Mouse (Mus musculus) liver, adult 2 months (tissue): ENCODE measurements around the gene Col25a1. TPM values are rescaled to one million over a fixed set of nuclear protein-coding genes. Genes with fewer than 3 reads are reported as not detected.

ENCODE experiments used
- DNase-seq: peaks from one replicate; pipeline ENCODE4 v3.0.0-alpha.2; 2011; ENCODE audit warnings: low read depth, low spot score; ENCODE audit errors: extremely low read depth
- H3K27ac ChIP-seq: fragments of 200-500 bp; replicated peaks from 2 replicates; pipeline ENCODE4 v1.5.1; 2012; ENCODE audit warnings: low read depth, mild to moderate bottlenecking, control low read depth, inconsistent platforms, low read length; ENCODE audit not compliant: insufficient read depth
- H3K27me3 ChIP-seq: fragments of 200-500 bp; 2 replicates; pipeline ENCODE4 v1.6.1; 2012; ENCODE audit warnings: mild to moderate bottlenecking, moderate library complexity, low read length, inconsistent platforms; ENCODE audit not compliant: control insufficient read depth, insufficient read depth
- H3K36me3 ChIP-seq: fragments of 200-500 bp; 2 replicates; pipeline ENCODE4 v1.6.1; 2012; ENCODE audit warnings: low read length, inconsistent platforms; ENCODE audit not compliant: control insufficient read depth, insufficient read depth
- H3K4me1 ChIP-seq: fragments of 200-500 bp; 2 replicates; pipeline ENCODE4 v1.6.1; 2011; ENCODE audit warnings: low read length; ENCODE audit not compliant: control insufficient read depth, insufficient read depth
- H3K4me3 ChIP-seq: fragments of 200-500 bp; 2 replicates; pipeline ENCODE4 v1.5.1; 2011; ENCODE audit warnings: low read depth, mild to moderate bottlenecking, control low read depth, low read length, moderate library complexity; ENCODE audit not compliant: insufficient read depth
- H3K79me2 ChIP-seq: fragments of 200-500 bp; 2 replicates; pipeline ENCODE4 v1.6.1; 2012; ENCODE audit warnings: inconsistent platforms, mild to moderate bottlenecking, low read length, moderate library complexity; ENCODE audit not compliant: control insufficient read depth, insufficient read depth
- H3K9ac ChIP-seq: fragments of 200-500 bp; 2 replicates; pipeline ENCODE4 v1.6.1; 2012; ENCODE audit warnings: low read depth, mild to moderate bottlenecking, control low read depth, inconsistent platforms, low read length
- CTCF ChIP-seq: fragments of 200-500 bp; IDR thresholded peaks from 2 replicates; pipeline ENCODE4 v1.5.1; 2011; ENCODE audit warnings: low read depth, low read length, control low read depth
- POLR2A ChIP-seq: fragments of 200-500 bp; IDR thresholded peaks from 2 replicates; pipeline ENCODE4 v1.6.1; 2011; ENCODE audit warnings: low read length, control low read depth; ENCODE audit not compliant: insufficient read depth; ENCODE audit errors: extremely low read depth
- WGBS: fragments of 180-500 bp; shearing (Covaris S2); methylation state at CpG from one replicate; pipeline ENCODE4 v1.1.7; 2018; 5-methylcytosine and 5-hydroxymethylcytosine counted together
- polyA plus RNA-seq: library from polyadenylated mRNA; depleted of rRNA; stranded (reverse); fragments of >200 nt; gene quantifications from 2 replicates; pipeline ENCODE4 v1.2.3, GENCODE M21; 2012
- total RNA-seq: library from RNA; depleted of rRNA; stranded (reverse); fragments of >200 nt; gene quantifications from 2 replicates; pipeline ENCODE4 v1.2.3, GENCODE M21; 2014

Gene Col25a1
- total and polyA plus RNA-seq, 2 experiments: 0.05 to 0.09 TPM

DNA sequence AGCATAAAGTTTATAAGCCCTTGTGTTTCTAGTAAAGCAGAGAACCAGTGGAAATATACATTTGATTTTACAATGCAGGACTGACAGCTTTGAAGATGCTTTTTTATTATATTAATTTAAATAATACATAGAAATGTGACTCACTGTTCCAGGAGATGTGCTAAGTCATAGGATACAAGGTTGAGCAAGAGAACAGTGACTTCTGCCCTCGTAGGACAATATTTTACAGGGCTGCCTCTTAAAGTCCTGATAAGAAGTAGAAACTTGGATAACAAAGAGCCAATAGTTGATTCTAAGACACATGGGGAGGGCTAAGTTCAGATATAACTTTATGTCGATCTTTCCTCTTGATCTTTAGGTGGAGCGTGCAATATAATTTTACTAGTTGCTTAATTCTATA is 124.8 kb downstream of the Col25a1 start:
- Histone ChIP-seq H3K4me1 (no peaks in the 10 kb centered on the region), H3K79me2 (no peaks in the 10 kb centered on the region), H3K27ac (no peak overlapping the region), H3K9ac (no peak overlapping the region), H3K27me3 (no peaks in the 10 kb centered on the region), H3K4me3 (no peak overlapping the region), H3K36me3 (no peaks in the 10 kb centered on the region)
- TF ChIP-seq POLR2A: no peak
- no peak for TF ChIP-seq CTCF
- no peak for DNase-seq
- WGBS: 81% methylated on average over 3 of the region's 3 CpGs

DNA sequence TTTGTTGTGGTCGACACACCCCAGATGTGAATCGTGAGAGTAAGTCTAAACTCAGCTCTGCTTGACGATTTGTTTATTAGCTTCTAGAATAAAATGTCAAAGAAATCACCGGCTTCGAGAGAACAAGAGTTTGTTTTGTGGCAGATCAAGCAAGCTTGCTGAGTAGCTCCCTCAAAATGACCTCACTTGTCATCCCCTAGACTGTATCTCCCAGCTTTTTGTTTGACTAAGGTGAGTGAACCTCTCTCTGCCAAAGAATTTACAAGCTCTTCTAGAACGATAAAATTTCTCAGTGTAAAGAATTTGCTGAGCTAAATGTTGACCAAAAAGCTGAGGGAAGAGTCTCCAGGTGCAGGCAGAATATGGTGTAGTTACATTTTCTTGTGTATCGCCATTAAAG is 125.3 kb downstream of the Col25a1 start:
- H3K4me3 ChIP-seq: no peak overlapping the region
- no peaks in the 10 kb centered on the region for H3K79me2 ChIP-seq
- no peaks in the 10 kb centered on the region for H3K27me3 ChIP-seq
- no peaks in the 10 kb centered on the region for H3K4me1 ChIP-seq
- WGBS: 55% methylated on average over 7 of the region's 7 CpGs
- H3K27ac ChIP-seq: no peak overlapping the region
- TF ChIP-seq CTCF: no peak
- TF ChIP-seq POLR2A: no peak
- no peaks in the 10 kb centered on the region for H3K36me3 ChIP-seq
- no peak for DNase-seq
- H3K9ac ChIP-seq: no peak overlapping the region

DNA sequence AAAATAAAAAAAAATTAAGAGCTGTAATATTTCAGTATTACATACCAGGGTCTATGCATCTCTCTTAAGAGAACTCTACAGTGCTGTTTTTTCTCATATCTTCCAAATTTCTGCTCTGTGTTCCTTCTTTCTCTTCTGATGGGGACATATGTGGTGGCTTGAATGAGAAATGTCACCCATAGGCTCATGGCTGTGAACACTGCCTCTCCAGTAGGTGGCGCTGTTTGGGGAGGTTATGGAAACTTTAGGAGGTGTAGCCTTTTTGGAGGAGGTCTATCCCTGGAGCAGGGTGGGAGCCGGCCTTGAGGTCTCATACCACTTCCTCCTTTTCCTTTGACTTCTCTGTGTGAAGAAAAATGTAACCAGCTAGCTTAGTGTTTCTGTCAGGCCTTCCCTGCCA is 128.4 kb downstream of the Col25a1 start:
- Histone ChIP-seq H3K27me3 (no peaks in the 10 kb centered on the region), H3K27ac (no peak overlapping the region), H3K79me2 (no peaks in the 10 kb centered on the region), H3K36me3 (no peaks in the 10 kb centered on the region), H3K4me3 (no peak overlapping the region), H3K9ac (no peak overlapping the region), H3K4me1 (no peaks in the 10 kb centered on the region)
- TF ChIP-seq CTCF (no peak), POLR2A (no peak)
- 97% methylated on average over 2 of the region's 2 CpGs for WGBS
- no peak for DNase-seq

DNA sequence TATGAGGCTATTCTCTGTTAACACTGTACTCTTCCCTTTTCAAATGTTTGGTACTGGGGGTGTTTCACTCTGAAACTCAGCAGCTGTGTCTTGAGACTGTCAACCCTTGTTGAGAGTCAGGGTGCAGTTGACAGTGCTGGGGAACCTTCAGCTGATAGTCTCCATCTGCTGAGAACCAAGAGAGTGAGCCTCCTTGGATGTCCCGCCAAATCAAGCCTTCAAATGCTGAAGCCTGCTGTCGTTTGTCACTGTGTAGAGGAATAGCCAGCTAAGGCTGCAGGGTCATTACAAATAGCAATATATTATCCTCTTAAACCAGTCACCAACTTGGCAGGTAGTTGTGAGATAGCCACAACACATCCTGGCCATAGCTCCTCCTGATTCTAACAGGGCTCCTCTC is 129.0 kb downstream of the Col25a1 start:
- Histone ChIP-seq H3K36me3 (no peaks in the 10 kb centered on the region), H3K4me1 (no peaks in the 10 kb centered on the region), H3K27ac (no peak overlapping the region), H3K4me3 (no peak overlapping the region), H3K9ac (no peak overlapping the region), H3K79me2 (no peaks in the 10 kb centered on the region), H3K27me3 (no peaks in the 10 kb centered on the region)
- no peak for DNase-seq
- TF ChIP-seq POLR2A (no peak), CTCF (no peak)
- 84% methylated on average over 2 of the region's 2 CpGs for WGBS

DNA sequence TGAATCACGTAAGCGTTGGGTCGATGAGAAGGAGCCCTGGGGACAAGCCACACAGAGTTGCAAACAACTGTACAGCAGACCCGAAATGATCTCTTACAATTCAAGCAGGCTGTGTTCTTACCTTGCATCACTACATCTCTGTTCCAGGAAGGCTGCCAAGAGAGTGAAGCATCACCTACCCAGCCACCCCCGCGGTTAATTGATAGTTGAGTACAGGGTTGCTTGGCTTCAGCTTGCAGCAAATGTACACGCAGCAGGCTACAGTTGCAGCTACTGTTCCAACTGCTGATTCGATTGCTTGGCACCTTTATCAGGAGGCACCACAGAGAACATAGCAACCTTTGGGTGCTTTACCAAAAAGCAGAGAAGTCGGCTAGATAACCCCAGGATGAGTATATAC is 133.8 kb downstream of the Col25a1 start:
- H3K27ac ChIP-seq: no peak overlapping the region
- H3K4me1 ChIP-seq: no peaks in the 10 kb centered on the region
- H3K79me2 ChIP-seq: no peaks in the 10 kb centered on the region
- H3K36me3 ChIP-seq: no peaks in the 10 kb centered on the region
- H3K27me3 ChIP-seq: no peaks in the 10 kb centered on the region
- 85% methylated on average over 9 of the region's 9 CpGs for WGBS
- H3K9ac ChIP-seq: no peak overlapping the region
- H3K4me3 ChIP-seq: no peak overlapping the region
- no peak for DNase-seq
- no peak for TF ChIP-seq POLR2A
- no peak for TF ChIP-seq CTCF

DNA sequence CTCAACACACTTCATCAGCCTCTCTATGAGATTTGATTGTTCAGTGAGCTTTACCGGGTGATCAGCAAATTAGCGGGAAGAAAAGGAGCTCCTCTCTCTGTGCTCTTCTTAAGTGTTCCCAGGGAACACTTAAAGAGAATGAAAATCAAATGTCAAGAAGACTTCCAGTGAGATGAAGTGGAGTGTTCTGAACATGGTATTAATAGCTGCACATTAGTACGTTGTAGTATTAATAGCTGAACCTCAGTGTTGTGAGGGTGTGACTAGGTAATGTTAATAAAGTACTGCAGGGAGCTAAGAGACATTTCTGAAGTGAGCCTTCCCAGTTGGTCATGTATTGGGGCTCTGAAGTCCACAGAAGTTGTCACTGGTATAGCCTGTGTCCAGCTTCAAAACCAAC is 139.2 kb downstream of the Col25a1 start:
- no peaks in the 10 kb centered on the region for H3K27me3 ChIP-seq
- WGBS: 94% methylated on average over 3 of the region's 3 CpGs

More for the DNA sequence above, 139.2 kb downstream of the Col25a1 start:
- no peaks in the 10 kb centered on the region for H3K79me2 ChIP-seq
- no peak for DNase-seq
- no peaks in the 10 kb centered on the region for H3K36me3 ChIP-seq
- H3K9ac ChIP-seq: no peak overlapping the region
- H3K27ac ChIP-seq: no peak overlapping the region
- no peak overlapping the region for H3K4me3 ChIP-seq
- no peaks in the 10 kb centered on the region for H3K4me1 ChIP-seq
- TF ChIP-seq CTCF: no peak
- TF ChIP-seq POLR2A: no peak
